Mouse (Mus musculus): ENCODE measurements around the gene Tex264.
"Not testable (repeated sequence)": the region's sequence is repeated elsewhere in the genome, so short reads cannot be mapped to it uniquely, and the experiment has no call there.

The Tex264 gene

DNA sequence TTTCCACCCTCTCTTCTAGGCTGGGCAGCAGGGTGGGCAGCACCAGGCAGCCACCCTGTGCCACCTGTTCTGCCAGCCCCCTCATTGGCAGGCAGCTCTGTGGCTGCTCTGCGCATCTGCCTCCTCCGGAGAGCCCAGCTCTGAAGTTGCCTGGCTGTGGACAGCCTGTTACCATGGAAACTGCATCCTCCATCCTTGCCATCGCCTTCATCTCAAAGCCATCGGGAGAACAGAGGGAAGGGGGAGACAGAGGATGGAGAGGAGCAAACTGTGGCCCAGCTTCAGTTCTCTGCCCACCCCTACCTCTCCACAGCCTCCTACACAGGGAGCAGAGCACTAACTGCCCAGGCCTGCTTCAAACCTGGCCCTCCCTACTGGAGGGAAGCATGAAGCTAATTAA lies 21.3 kb downstream of the Tex264 start:
- no peak for DNase-seq (ENCODE audit: low spot score in 2 of 2)

DNA sequence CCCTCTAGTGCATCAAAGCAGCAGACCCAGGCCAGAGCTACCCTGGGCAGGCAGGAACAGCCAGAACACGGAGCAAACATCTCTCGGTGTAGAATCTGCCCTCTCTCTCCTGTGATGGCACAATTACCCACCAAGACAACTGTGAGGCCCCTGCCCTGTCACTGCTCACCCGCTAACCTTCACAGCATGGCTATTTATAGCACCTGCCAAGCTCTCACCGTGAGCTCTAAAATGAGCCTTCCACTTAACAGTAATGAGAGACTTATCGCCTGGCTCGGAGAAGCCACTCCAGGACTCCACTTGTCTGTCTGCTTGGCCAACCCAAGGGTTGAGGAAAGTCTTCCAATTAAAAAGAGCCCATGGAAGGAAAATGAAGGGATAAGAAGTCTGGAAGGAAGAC lies 22.5 kb downstream of the Tex264 start:
- no peak for DNase-seq (ENCODE audit: low spot score in 2 of 2)

GRCm38 (mm10) chr9:106659935-106660334 lies 25.8 kb downstream of the Tex264 start:
- DNase-seq (ENCODE audit: low spot score in 2 of 2): no peak

GRCm38 (mm10) chr9:106659441-106659840 lies 26.3 kb downstream of the Tex264 start:
- DNase-seq (ENCODE audit: low spot score in 2 of 2): no peak

GRCm38 (mm10) chr9:106657592-106657991 lies 28.1 kb downstream of the Tex264 start:
- no peak for DNase-seq (ENCODE audit: low spot score in 2 of 2)

DNA sequence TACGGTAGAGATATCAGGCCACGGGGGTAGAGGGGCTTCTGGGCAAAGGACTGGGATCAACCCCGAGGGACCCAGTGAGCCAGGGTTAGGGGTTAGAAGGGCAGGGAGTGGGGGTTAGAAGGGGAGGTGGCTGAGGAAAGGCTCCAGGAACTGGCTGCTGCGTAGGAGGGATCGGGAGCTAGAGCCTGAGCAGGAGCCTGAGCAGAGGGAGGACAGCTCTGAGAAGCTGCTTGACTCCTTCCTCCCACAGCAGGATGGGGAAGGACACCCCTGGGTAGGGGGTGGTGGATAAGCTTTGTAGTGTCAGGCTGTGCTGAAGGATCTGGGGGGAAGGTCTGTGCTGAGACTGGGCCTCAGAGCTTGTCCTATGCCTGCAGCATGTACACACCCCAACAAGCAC lies 28.9 kb downstream of the Tex264 start:
- DNase-seq (ENCODE audit: low spot score in 2 of 2): no peak

DNA sequence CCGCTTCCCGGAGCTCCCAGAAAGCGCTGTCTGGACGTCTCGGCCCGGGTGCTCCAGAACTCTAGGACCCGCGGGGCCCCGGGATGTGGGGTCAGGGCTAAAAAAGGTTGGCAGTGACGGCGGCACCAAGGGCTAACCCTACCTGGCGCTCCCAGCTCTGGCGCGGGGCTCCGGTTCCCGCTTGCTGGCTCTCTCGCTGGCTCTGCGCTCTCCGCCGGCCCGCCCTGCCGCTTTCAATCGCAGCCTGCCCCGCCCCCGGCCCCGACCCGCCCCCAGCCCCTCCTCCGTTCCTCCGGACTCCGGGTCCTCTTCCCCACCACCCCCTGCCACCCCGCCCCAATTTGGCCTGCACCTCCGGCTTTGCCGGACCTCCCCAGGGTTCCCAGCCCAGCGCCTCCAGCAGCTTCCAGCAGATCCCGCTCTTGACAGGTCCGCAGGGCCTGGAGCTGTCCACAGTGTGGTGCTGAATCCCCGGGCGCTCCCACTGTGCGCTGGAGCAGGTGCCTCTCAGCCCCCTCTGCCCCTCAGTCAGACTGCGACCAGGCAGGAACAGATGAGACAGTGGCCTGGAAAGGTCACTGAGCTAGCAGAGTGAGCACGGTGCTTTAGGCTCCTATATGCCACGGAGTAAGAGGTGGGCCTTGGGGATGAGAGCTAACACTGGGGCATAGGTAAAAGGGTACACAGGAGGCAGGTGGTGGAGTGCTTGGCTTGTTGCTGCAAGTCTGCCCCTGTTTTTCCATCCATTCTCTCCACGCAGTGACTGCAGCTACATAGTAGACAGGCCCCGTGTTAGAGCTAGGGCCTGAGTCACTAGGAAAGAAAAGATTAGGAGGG lies 29.6 kb downstream of the Tex264 start, which contains the start of gene Grm2:
Grm2 (minus strand) TSS at position 199 of the 837 bp plus-strand sequence.
- DNase-seq (ENCODE audit: low spot score in 2 of 2): peak in 1 of 2 experiments; percentile 27

DNA sequence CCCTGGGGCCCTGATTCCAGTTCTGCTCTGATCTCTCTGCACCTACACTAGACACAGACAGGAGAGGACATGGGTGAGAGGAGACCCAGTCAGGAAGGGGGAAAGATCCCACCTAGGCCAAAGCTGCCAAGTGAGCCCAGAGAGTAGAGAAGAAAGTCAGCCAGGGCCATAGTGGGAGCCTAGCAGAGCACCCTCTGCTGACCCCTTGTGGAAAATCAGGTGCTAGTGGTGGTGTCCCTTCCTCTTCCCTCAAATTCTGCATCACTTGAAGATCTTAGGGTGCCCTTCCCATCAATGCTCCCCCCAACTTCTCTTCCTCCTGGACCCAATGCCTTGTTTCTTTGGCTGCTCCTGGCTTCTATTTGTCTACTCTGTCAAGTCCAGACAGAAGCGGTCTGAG lies 33.0 kb downstream of the Tex264 start:
- DNase-seq (ENCODE audit: low spot score in 2 of 2): no peak

GRCm38 (mm10) chr9:106647226-106647625 lies 38.5 kb downstream of the Tex264 start:
- no peak for DNase-seq (ENCODE audit: low spot score in 2 of 2)

- DNase-seq (ENCODE audit: low spot score in 2 of 2): no peak
These were observed 39.9 kb downstream of the Tex264 start for GRCm38 (mm10) chr9:106645684-106646271.

- no peak for DNase-seq (ENCODE audit: low spot score in 2 of 2)
These were observed 41.9 kb downstream of the Tex264 start for GRCm38 (mm10) chr9:106643787-106644186.

DNA sequence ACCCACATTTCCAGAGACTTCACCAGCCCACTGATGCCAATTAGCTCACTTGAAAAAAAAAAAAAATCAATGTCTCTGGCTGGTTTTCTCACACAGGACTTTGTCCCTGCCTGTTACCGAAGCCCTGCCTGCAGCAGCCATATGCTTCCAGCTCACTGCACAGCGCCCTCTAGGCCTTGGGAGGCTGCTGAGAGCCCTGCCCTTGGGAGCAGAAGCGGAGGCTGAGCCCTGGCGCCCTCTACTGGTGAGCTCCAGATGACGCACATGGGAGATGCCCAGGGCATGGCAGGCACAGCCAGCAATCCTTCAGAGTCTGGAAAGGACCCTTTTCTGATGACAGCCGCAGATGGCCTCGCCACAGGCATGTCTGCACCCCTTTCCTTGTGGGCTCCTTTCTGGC lies 42.6 kb downstream of the Tex264 start:
- DNase-seq (ENCODE audit: low spot score in 2 of 2): peak; percentile 36 to 61

- no peak for DNase-seq (ENCODE audit: low spot score in 2 of 2)
These were observed 44.4 kb downstream of the Tex264 start for GRCm38 (mm10) chr9:106641346-106641745.

DNA sequence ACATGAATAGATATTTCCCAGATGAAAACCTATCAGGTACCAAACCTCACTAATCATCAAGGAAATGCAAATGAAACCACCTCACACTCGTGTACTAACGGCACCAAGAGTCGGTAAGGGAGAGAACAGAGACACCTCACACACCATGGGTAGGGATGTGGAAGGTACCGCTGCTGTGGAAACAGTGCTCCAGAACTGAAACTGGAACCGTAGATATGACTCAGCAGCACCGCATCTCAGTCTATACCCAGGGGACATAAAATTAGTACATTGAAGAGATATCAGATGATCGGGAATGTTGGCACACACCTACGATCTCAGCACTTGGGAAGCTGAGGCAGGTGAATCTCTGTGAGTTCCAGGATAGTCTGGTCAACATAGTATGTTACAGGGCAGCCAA lies 47.6 kb downstream of the Tex264 start:
- no peak for DNase-seq (ENCODE audit: low spot score in 2 of 2)

- DNase-seq (ENCODE audit: low spot score in 2 of 2): no peak
These were observed 53.5 kb downstream of the Tex264 start for GRCm38 (mm10) chr9:106632185-106632584.

GRCm38 (mm10) chr9:106627796-106628195 lies 57.9 kb downstream of the Tex264 start:
- DNase-seq (ENCODE audit: low spot score in 2 of 2): not testable (repeated sequence)

DNA sequence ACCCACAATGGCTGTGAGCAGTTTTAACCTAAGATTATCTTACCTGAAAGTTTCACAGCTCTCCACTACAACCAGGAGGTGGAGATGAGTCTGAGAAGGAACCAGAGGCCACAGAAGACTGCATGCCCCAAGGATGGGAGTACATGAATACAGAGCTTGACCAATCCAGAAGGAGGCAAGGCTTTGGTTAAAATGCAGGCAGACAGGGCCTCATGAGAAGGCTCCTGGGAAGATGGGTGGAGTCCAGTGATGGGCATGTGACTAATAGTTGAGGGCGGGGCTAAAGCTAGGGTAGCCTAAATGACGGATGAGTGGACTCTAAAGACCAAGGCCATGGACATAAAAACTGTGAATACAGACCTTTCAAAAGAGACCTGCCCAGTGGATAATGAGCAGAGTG lies 59.4 kb downstream of the Tex264 start, which contains the start of gene Iqcf6:
Iqcf6 (plus strand) TSS at position 301 of the 400 bp plus-strand sequence.
- DNase-seq (ENCODE audit: low spot score in 2 of 2): no peak

- DNase-seq (ENCODE audit: low spot score in 2 of 2): no peak
These were observed 68.2 kb downstream of the Tex264 start for GRCm38 (mm10) chr9:106617496-106617895.

DNA sequence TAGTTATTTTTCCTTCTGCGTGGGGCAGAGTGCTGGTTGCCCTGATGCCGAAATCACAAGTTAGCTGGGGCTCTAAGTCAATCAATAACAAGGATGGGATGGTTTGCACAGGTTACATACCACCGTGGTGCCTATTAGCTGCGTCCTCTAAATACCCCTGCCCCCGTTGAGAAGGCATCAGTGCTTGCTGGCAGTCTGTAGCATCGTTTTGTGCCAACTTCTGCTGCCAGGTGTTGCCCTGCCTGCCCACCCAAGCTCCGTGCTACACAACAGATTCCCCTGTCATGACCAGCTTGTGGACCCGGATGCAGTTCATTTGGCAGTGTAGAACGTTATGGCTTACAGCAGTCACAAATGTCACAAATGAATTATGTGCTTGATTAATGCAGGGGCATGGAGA lies 69.4 kb downstream of the Tex264 start:
- no peak for DNase-seq (ENCODE audit: low spot score in 2 of 2)

DNA sequence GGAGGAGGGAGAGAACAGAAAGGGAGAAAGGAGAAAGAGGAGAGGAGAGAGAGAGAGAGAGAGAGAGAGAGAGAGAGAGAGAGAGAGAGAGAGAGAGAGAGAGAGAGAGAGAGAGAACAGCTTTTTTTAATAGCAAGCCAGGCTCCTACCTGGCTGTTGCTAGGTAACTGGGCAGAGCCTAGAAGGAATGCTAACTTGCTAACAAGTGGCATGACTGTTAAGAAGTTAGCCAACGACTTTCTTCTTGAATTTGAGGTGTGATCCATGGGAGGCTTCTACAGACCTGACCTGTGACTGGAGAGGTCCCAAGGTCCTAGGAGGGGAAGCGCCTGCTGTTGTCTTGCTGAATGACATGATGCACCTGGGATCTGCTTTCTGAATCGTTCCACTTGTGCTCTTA lies 71.1 kb downstream of the Tex264 start:
- DNase-seq (ENCODE audit: low spot score in 2 of 2): no peak

GRCm38 (mm10) chr9:106613951-106614350 lies 71.8 kb downstream of the Tex264 start:
- no peak for DNase-seq (ENCODE audit: low spot score in 2 of 2)

GRCm38 (mm10) chr9:106610727-106611126 lies 75.0 kb downstream of the Tex264 start:
- DNase-seq (ENCODE audit: low spot score in 2 of 2): no peak
